Mouse (Mus musculus) thymus, adult 2 months (tissue): ENCODE measurements around the gene Cdh4.

ENCODE experiments used
- CTCF ChIP-seq: fragments of 200-500 bp; IDR thresholded peaks from 2 replicates; pipeline ENCODE4 v1.5.1; 2012; ENCODE audit warnings: mild to moderate bottlenecking, control low read depth, low read length, moderate library complexity, borderline replicate concordance; ENCODE audit not compliant: control insufficient read depth, poor library complexity, insufficient read depth; ENCODE audit errors: extremely low read depth
- POLR2A ChIP-seq: fragments of 200-500 bp; IDR thresholded peaks from 2 replicates; pipeline ENCODE4 v1.6.1; 2012; ENCODE audit warnings: mild to moderate bottlenecking, low read length, control low read depth, moderate library complexity; ENCODE audit not compliant: control insufficient read depth, poor library complexity, insufficient read depth; ENCODE audit errors: extremely low read depth

GRCm38 (mm10) chr2:179698196-179698985 lies 256.2 kb downstream of the Cdh4 start:
- TF ChIP-seq CTCF (no peak), POLR2A (no peak)
